Mouse (Mus musculus) liver, postnatal 0 days (tissue): ENCODE measurements at regions not wholly inside any gene's neighbourhood (a gene's known extent, or its start where the extent isn't known, plus 50 kb on each side); places are given as distances from the start of the nearest gene placed in this dataset.
A peak's percentile ranks its signal among the peaks of the same experiment; 100 is the strongest.

Experiments used
- ATAC-seq: fragments of 200-750 bp; cut with Nextera tagmentation; 2 replicates; pipeline ENCODE4 v1.8.0; 2017; ENCODE audit warnings: mild to moderate bottlenecking, moderate library complexity
- DNase-seq: peaks from one replicate; pipeline ENCODE4 v3.0.0-alpha.2; 2016
- H3K27ac ChIP-seq: fragments of 300-500 bp; sonication (generic); 2 replicates; pipeline ENCODE4 v1.5.1; 2014; ENCODE audit warnings: antibody characterized with exemption, moderate library complexity, mild to moderate bottlenecking, low read depth
- H3K27me3 ChIP-seq: fragments of 300-500 bp; sonication (generic); 2 replicates; pipeline ENCODE4 v1.6.1; 2014; ENCODE audit warnings: low read length, control low read depth, mixed read lengths; ENCODE audit not compliant: insufficient read depth
- H3K36me3 ChIP-seq: fragments of 300-500 bp; sonication (generic); replicated peaks from 2 replicates; pipeline ENCODE4 v1.6.1; 2014; ENCODE audit warnings: mild to moderate bottlenecking, control low read depth, low read length, moderate library complexity, mixed read lengths; ENCODE audit not compliant: insufficient read depth
- H3K4me1 ChIP-seq: fragments of 300-500 bp; sonication (generic); 2 replicates; pipeline ENCODE4 v1.6.1; 2014; ENCODE audit warnings: antibody characterized with exemption, mild to moderate bottlenecking, control low read depth; ENCODE audit not compliant: insufficient read depth
- H3K4me2 ChIP-seq: fragments of 300-500 bp; sonication (generic); 2 replicates; pipeline ENCODE4 v1.6.1; 2014; ENCODE audit warnings: low read depth, mild to moderate bottlenecking, low read length, moderate library complexity, mixed read lengths
- H3K4me3 ChIP-seq: fragments of 300-500 bp; sonication (generic); 2 replicates; pipeline ENCODE4 v1.5.1; 2014; ENCODE audit warnings: low read depth, low read length
- H3K9ac ChIP-seq: fragments of 300-500 bp; sonication (generic); replicated peaks from 2 replicates; pipeline ENCODE4 v1.6.1; 2014; ENCODE audit warnings: mild to moderate bottlenecking, moderate library complexity
- H3K9me3 ChIP-seq: fragments of 300-500 bp; sonication (generic); 2 replicates; pipeline ENCODE4 v1.6.1; 2016; ENCODE audit warnings: mild to moderate bottlenecking, control low read depth, low read length, mixed read lengths
- CTCF ChIP-seq: sonication (generic); IDR thresholded peaks from 2 replicates; pipeline ENCODE4 v1.5.1; 2016; ENCODE audit warnings: antibody characterized with exemption, low read depth
- EP300 ChIP-seq: IDR thresholded peaks from 2 replicates; pipeline ENCODE4 v1.6.1; 2016; ENCODE audit warnings: antibody characterized with exemption, low read depth, mild to moderate bottlenecking
- WGBS: fragments of 180-500 bp; shearing (Covaris S2); extraction: QIAGEN DNeasy Blood & Tissue Kit; methylation state at CpG from one replicate; pipeline ENCODE4 v1.1.7; 2014; ENCODE audit not compliant: insufficient replicate concordance; 5-methylcytosine and 5-hydroxymethylcytosine counted together

DNA sequence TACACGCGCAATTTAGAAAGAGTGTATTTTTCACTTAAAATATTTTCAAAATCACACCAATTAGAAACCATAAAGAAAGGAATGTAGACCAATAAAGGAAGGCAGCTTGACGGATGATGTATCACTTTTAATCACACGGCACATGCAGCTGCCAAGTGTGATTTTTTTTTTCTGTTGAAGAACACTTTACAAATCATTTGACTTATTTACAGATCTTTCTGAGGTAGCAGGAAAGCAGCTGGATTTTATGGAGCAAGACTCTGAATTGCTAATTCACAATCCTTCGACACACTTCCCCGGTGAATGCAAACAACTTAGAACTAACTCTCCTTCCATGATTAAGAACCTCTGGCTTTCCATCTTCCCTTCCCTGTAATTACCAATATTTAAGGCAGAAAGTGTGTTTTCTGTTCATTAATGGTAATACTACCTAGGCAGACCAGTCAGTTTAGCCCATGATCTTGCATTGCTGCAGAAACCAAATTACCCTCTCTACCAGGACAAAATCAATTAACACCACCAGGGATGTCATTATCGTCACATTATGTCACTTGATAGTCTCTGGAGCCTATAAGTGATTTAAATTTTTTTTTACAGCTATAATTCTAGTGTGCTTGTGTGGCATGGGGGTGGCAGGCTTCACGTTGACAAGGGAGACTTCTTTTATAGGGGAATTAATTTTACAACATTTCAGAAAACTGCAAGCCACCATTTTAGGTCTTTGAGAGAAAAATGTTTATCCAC is 239.3 kb upstream of the Veph1 start:
- WGBS, result 77% methylated on average over 8 of the region's 8 CpGs
- no peaks in the 10 kb centered on the region for H3K27me3 ChIP-seq
- H3K4me3 ChIP-seq, result no peak overlapping the region
- DNase-seq (no peak), ATAC-seq (no peak)
- H3K9ac ChIP-seq, result no peak overlapping the region
- H3K4me2 ChIP-seq, result no peak overlapping the region
- no peak overlapping the region for H3K27ac ChIP-seq
- H3K36me3 ChIP-seq, result no peaks in the 10 kb centered on the region
- H3K4me1 ChIP-seq, result no peaks in the 10 kb centered on the region
- TF ChIP-seq CTCF, result no peak
- TF ChIP-seq EP300, result no peak
- no peaks in the 10 kb centered on the region for H3K9me3 ChIP-seq

DNA sequence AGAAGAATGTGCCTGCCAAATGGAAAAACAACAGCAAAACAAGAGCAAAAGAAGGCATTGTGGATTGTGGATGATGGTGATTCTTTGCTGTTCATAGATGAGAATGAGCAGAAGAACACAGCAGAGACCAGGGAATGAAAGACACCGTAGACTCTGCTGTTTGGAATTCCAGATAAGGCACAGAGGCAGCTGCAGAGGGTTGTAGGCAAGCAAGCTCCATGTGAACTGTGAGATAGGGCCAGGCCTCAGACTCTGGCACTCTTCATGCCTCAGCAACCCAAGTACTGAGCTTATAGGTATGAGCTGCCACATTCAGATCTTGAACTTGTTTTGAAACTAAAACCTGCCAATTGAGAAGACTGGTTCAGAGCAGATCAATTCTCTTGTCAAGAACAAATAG is 223.3 kb upstream of the Veph1 start:
- no peaks in the 10 kb centered on the region for H3K36me3 ChIP-seq
- ATAC-seq (peak; percentile 91), DNase-seq (no peak)
- no peak overlapping the region for H3K9ac ChIP-seq
- no peak overlapping the region for H3K27ac ChIP-seq
- no peaks in the 10 kb centered on the region for H3K27me3 ChIP-seq
- no peaks in the 10 kb centered on the region for H3K9me3 ChIP-seq
- H3K4me3 ChIP-seq, result no peak overlapping the region
- 46% methylated on average over 1 of the region's 1 CpGs for whole genome bisulfite sequencing
- no peaks in the 10 kb centered on the region for H3K4me1 ChIP-seq
- peak; percentile 59 for TF ChIP-seq EP300
- no peak for TF ChIP-seq CTCF
- no peak overlapping the region for H3K4me2 ChIP-seq

DNA sequence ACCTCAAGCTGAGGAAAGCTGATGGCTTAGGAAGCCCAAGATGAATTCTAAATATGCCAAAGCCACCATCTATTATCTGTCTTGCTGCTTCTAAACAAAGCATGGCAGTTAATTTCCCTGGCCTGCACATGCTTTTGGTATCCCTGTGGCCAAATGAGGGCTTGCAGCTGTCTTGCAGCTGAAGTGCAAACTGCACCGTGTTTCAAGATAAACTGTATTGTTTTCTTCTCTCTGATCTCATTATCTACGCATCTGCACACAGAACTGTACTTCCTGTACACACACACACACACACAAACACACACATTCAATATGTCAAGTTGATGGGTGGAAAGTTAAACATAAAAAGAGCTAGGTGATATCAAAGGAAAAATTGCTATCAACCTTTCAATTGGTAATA is 221.7 kb upstream of the Veph1 start:
- DNase-seq, result no peak
- Histone ChIP-seq H3K9ac (no peak overlapping the region), H3K9me3 (no peaks in the 10 kb centered on the region), H3K36me3 (no peaks in the 10 kb centered on the region), H3K4me2 (no peak overlapping the region), H3K27me3 (no peaks in the 10 kb centered on the region), H3K4me1 (no peaks in the 10 kb centered on the region), H3K27ac (no peak overlapping the region), H3K4me3 (no peak overlapping the region)
- 22% methylated on average over 2 of the region's 2 CpGs for WGBS
- TF ChIP-seq CTCF (no peak), EP300 (no peak)
- no peak for ATAC-seq

DNA sequence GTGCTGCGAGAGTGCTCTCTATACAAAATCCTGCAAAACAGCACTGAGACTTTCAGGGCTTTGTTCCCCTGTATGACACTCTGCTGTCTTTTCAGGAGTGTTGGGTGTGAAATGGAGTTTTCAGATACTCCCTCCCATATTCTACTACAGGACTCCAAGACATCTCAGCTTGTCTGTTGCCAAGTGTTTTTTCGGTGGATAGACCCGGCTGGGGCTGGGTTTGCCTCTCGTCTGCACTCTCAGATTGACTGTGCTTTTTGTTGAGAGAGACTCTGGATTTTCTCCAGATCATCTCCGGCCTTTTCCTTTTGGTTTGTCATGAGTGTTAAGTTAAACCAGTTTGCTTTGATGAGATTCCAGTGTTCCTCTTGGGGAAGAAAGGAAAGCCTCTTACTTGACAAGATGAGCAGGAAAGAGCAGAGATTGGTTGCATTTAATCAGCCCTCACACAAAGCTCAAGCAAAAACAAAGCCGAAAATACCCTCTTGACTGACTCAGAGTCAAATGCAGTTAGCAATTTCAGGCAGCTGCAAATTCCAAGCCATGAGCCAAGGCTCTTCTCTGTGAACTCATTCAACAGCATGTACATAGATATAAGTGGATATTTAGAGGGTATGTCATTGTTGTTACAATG is 219.3 kb upstream of the Veph1 start:
- no peak overlapping the region for H3K4me3 ChIP-seq
- 79% methylated on average over 6 of the region's 6 CpGs for WGBS

DNA sequence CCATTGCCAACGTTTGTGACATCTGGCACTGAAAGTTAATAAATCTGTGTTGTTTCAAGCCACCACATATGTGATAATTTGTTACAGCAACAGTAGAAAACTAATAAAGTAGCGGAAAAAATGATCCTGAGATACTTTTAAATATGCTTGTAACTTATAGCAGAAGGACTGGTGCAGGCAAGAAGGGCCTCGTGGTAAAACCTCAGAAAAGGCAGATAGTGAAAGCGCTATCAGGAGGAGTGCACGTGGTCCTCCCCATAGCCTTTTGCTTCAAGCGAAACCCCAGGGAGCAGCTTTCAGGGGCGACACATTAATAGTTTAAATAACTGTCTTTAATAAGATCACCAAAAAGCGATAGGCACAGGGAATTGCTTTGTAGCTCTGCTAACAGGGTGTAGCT is 217.9 kb upstream of the Veph1 start:
- Histone ChIP-seq H3K9me3 (no peaks in the 10 kb centered on the region), H3K4me3 (no peak overlapping the region), H3K4me1 (no peaks in the 10 kb centered on the region), H3K4me2 (no peak overlapping the region), H3K9ac (no peak overlapping the region), H3K27me3 (no peaks in the 10 kb centered on the region), H3K27ac (no peak overlapping the region), H3K36me3 (no peaks in the 10 kb centered on the region)
- WGBS, result 60% methylated on average over 8 of the region's 8 CpGs
- ATAC-seq, result no peak
- TF ChIP-seq EP300 (no peak), CTCF (no peak)
- DNase-seq, result no peak

More for the DNA sequence above, 219.3 kb upstream of the Veph1 start:
- no peaks in the 10 kb centered on the region for H3K36me3 ChIP-seq
- no peaks in the 10 kb centered on the region for H3K4me1 ChIP-seq
- no peaks in the 10 kb centered on the region for H3K9me3 ChIP-seq
- ATAC-seq, result no peak
- TF ChIP-seq CTCF, result no peak
- no peak for TF ChIP-seq EP300
- no peak overlapping the region for H3K9ac ChIP-seq
- no peak overlapping the region for H3K4me2 ChIP-seq
- no peak for DNase-seq
- H3K27ac ChIP-seq, result no peak overlapping the region
- no peaks in the 10 kb centered on the region for H3K27me3 ChIP-seq

DNA sequence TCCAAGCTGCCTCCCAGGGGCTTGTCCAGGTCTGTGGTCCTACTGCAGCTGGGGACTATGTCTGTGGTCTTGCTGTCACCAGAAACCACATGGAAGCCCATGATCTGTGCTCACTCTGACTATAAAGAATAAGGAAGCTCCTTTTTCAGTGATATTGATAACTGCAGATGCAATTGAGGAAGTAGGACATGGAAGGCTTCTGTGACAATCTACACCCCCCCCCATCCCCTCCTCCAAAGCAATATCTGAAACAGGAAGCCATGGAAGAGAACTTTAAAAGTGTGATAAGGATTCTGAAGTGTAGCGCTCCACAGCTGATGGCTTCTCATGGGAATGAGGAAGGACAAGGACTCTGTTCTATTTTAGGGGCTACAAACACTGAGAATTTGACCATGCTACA is 215.8 kb upstream of the Veph1 start:
- Histone ChIP-seq H3K4me1 (no peaks in the 10 kb centered on the region), H3K9me3 (no peaks in the 10 kb centered on the region), H3K4me3 (no peak overlapping the region), H3K27me3 (no peaks in the 10 kb centered on the region), H3K27ac (no peak overlapping the region), H3K36me3 (no peaks in the 10 kb centered on the region), H3K9ac (no peak overlapping the region), H3K4me2 (no peak overlapping the region)
- 35% methylated on average over 1 of the region's 1 CpGs for WGBS
- TF ChIP-seq CTCF (no peak), EP300 (no peak)
- DNase-seq (no peak), ATAC-seq (no peak)
